Mouse (Mus musculus) gastrocnemius, postnatal 4 days (tissue): ENCODE measurements at regions not wholly inside any gene's neighbourhood (a gene's known extent, or its start where the extent isn't known, plus 50 kb on each side); places are given as distances from the start of the nearest gene placed in this dataset.
A peak's percentile ranks its signal among the peaks of the same experiment; 100 is the strongest.

Experiments
- DNase-seq, 2 experiments: peaks; one replicate each; pipeline ENCODE4 v3.0.0; 2021 to 2022; ENCODE audit warnings: low spot score in 2 of 2, mixed read lengths in 2 of 2

GRCm38 (mm10) chr2:128521701-128522443 is 69.1 kb upstream of the Spdye4c start:
- DNase-seq = no peak

DNA sequence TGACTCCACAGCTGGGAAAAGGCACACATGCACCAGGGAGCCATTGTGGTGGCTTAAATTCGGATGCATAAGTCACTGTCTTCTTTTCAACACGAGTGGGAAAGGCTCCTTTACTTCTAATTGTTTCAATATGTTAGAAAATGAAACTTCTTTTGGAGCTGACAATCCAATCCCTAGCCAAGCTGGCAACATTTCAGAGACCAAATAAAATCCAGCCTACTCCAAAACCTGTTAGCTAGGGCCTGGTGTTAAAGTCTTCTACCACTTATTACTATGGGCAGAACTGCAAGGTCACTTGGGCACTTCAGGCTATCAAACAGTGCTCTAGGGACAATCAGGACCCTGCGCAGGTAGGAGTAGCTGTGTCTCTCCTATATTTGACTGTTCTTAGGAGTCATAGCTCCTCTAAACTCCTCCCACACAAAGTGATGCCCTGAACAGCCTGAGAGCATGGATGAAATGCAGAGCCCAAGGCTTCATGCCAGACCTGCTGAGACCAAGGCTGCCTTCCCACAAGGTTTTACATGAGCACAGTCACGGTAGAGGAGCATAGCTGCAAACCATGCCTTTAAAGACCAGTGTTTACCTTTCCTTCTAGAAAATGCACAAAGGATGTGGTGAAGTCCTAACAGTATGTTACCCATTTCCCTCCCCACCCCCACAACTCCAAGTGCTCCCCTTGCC is 67.4 kb upstream of the Spdye4c start:
- peak in 1 of 2 experiments; percentile 35 for DNase-seq

GRCm38 (mm10) chr2:128526100-128526499 is 64.9 kb upstream of the Spdye4c start:
- DNase-seq = no peak

- DNase-seq = no peak
Measured at GRCm38 (mm10) chr2:128526883-128527344, 64.1 kb upstream of the Spdye4c start.

DNA sequence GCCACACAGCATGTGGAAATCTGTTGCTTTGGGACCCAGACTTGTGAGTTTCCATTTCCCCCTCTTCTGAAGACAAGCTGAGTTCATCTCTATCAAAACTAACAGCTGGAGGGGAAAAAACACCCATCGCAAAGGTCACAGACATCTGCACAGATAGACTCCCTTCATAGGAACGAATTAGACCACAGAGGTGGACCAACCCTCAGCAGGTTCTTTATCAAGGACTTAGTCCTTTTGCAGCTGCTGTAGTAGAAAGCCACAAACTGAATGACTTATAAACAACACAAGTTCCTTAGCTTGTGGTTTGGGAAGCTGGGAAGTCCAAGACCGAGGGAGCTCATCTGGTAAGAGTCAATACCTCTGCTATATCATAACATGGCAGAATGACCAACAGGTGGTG is 54.7 kb upstream of the Spdye4c start:
- no peak for DNase-seq

DNA sequence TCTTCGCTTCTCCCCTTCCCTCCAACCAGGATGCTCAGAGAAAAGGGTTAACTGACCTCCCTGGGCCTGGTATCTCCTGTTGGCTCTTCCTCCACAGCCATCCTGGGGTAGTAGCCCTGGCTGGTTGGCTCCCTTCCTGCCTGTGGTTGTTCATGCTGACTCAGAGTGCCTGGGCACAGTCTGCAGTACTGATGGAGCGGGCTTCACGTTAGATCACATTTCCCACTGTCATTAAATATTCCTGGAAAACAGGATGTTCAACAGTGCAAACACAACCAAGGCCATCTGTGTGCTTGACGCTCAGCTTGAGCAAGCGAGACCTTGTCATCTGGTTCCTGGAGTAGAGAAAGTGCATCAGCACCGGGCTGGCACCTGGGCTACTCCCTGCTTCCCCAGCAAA is 53.6 kb upstream of the Spdye4c start:
- no peak for DNase-seq

DNA sequence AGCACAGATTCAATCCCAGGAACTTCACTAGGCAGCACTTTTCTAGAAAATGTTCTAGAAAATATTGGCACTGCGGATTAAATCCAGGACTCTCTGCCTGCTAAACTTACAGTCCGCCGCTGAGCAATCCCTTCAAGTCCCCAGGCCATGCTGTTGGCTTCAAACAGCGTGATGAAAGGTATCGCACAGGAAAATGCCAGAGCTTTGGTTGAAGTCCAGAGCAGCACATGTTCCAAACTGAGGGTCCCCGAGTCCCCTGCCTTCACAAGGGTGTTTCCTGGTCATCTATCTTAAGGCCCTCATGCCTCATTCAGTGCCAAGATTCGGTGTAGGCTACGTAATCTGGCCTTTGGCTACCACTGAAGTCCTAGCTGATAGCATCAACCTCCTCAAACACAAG is 52.3 kb upstream of the Spdye4c start:
- DNase-seq = no peak
